Mouse (Mus musculus): ENCODE data around the gene Hectd4. TPM values are rescaled to one million over a fixed set of nuclear protein-coding genes. Genes with fewer than 3 reads are reported as not detected.
A peak's percentile ranks its signal among the peaks of the same experiment; 100 is the strongest.

The Hectd4 gene
- polyA plus RNA-seq, 1 experiment from 2014 or later = 2.0 TPM

DNA sequence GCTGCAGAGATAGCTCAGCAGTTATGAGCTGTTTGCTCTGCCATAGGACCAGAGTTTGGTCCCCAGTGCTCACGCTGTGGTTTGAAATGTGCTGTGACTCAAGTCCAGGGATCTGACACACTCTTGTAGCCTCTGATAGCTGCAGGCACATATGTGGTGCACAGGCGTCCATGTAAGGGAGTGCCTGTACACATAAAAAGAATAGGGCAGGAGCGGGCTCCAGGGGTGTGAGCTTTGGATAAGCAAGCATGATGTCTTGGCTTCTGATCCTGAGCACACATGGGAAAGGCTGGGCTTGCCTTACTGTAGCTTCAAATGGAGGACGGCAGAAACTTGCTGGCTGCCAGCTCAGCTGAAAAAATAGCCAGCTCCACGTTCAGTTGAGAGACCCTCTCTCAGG lies 175.6 kb downstream of the Hectd4 start:
- Histone ChIP-seq H3K9me3 (replicated peaks; ENCODE audit: low read length) (no peaks in the 10 kb centered on the region), H3K4me1 (replicated peaks; ENCODE audit: insufficient read depth, low read length) (0 out of 2 replicates have a peak, but pooled peaks cover 7% of the 10 kb centered on the region), H3K4me2 (ENCODE audit: low read length) (no peak overlapping the region), H3K4me3 (replicated peaks; ENCODE audit: low read depth, low read length) (no peak overlapping the region), H3K9ac (ENCODE audit: low read depth, low read length) (no peak overlapping the region), H3K27ac (no peak overlapping the region), H3K27me3 (ENCODE audit: insufficient read depth, low read length) (no peaks in the 10 kb centered on the region), H3K36me3 (ENCODE audit: insufficient read depth, low read length) (no peaks in the 10 kb centered on the region)
- no peak for DNase-seq (ENCODE audit: low spot score)
- WGBS = 74% methylated on average over 5 of the region's 5 CpGs
- no peak for TF ChIP-seq CTCF (IDR thresholded peaks at IDR 0.05; ENCODE audit: low read depth)
- no peak for ATAC-seq (replicated peaks; ENCODE audit: low FRiP score, low read depth)

DNA sequence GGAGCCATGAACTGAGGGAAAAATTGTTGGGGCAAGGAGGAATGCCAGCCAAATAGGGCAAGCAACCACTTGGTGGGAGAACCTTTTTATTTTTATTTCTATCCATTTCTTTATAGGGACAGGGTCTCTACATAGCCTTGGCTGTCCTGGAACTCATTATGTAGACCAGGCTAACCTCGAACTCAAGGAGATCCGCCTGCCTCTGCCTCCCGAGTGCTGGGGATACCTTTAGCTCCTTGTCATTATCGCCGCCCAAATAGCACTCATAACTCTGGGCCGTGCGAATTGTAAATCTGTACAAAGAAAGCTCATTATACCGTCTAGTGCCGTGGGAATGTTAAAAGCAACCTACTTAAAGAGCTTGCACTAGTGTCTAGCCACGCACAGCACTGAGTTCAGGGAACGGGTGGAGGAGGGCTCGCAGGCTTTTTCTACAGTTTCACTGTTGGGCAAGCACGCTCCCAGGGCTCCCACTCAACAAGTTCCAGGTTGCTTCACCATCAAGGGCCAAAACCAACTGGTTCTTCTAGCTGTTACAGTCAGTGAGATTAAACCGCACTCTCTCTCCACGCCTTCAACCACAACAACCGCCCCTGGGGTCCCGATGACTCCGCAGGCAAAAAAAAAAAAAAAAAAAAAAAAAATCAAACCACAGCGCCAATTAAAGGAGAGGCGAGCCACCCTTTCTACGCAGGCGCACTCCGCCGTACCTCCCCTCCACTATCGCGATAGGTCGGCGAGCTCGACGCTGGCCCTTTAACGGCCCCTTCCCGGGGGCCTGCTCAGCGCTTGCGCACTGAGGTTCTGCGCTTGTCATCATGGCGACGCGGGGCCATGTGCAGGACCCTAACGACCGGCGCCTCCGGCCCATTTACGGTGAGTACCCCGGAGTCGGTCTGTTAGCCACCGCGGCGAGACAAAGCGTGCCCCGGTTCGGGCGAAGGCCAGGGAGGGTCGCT lies 177.4 kb downstream of the Hectd4 start, which contains the start of gene Naa25:
Naa25 (plus strand) TSS at position 750 of the 959 bp plus-strand sequence.
- WGBS = 9% methylated on average over 53 of the region's 53 CpGs

DNA sequence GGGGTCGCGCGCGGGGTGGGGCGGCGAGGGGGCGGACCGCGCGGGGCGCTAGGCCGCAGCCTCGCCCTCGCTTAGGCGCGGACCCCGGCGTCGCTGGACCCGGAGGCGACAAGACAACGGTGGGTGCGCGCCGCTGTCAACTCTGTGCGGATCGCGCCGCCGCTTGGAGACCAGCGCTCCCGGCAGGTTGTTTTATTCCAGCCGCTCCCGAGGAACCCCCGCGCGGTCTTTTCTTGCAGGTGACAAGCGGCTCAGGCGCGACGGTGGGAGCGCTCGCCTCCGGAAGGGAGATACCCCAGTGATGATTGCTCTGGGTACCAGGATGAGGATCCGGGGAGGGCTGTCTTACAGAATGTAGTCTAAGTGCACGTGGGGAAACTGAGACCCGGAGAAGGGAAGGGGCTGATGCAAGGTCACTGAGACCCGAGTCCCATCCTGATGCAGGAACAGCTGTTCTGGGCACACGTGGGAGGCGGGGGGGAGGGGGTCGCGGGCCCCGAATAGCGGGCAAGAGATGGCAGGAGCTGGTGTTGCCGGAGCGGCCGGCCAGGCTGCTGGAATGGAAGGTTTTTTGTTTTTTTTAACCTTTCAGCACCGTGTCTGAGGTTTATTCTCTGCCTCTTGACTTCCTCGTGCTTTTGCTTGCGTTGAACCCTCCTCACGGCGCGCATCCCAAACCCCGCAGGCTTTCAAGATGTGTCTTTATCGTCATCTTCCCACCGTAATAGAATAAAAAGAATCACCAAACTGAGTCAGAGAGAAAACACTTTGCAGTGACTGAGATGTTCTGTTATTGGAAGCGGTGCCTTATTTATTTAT lies 178.3 kb downstream of the Hectd4 start:
- Histone ChIP-seq H3K36me3 (ENCODE audit: insufficient read depth, low read length) (no peaks in the 10 kb centered on the region), H3K27me3 (ENCODE audit: insufficient read depth, low read length) (no peaks in the 10 kb centered on the region), H3K27ac (peak overlapping the region; percentile 76), H3K4me3 (replicated peaks; ENCODE audit: low read depth, low read length) (peak overlapping the region; percentile 77), H3K9me3 (replicated peaks; ENCODE audit: low read length) (no peaks in the 10 kb centered on the region), H3K4me2 (ENCODE audit: low read length) (peak overlapping the region; percentile 99), H3K4me1 (replicated peaks; ENCODE audit: insufficient read depth, low read length) (0 out of 2 replicates have a peak, but pooled peaks cover 7% of the 10 kb centered on the region), H3K9ac (ENCODE audit: low read depth, low read length) (peak overlapping the region; percentile 89)
- ATAC-seq (replicated peaks; ENCODE audit: low FRiP score, low read depth) (peak; percentile 73), DNase-seq (ENCODE audit: low spot score) (peak; percentile 23)
- under 1% methylated on average over 67 of the region's 67 CpGs for WGBS
- TF ChIP-seq CTCF (IDR thresholded peaks at IDR 0.05; ENCODE audit: low read depth) = no peak

More for the DNA sequence above, 177.4 kb downstream of the Hectd4 start, which contains the start of gene Naa25:
- peak within 1 kb of the TSS; percentile 89 for H3K9ac ChIP-seq (ENCODE audit: low read depth, low read length)
- peak within 1 kb of the TSS; percentile 99 for H3K4me2 ChIP-seq (ENCODE audit: low read length)
- DNase-seq (ENCODE audit: low spot score) = peak; percentile 99
- H3K27me3 ChIP-seq (ENCODE audit: insufficient read depth, low read length) = no peaks in the 10 kb centered on the region
- H3K4me3 ChIP-seq (replicated peaks; ENCODE audit: low read depth, low read length) = peak within 1 kb of the TSS; percentile 77
- no peaks in the 10 kb centered on the region for H3K36me3 ChIP-seq (ENCODE audit: insufficient read depth, low read length)
- ATAC-seq (replicated peaks; ENCODE audit: low FRiP score, low read depth) = peak; percentile 93
- H3K4me1 ChIP-seq (replicated peaks; ENCODE audit: insufficient read depth, low read length) = 0 out of 2 replicates have a peak, but pooled peaks cover 7% of the 10 kb centered on the region
- peak within 1 kb of the TSS; percentile 90 for H3K27ac ChIP-seq
- no peaks in the 10 kb centered on the region for H3K9me3 ChIP-seq (replicated peaks; ENCODE audit: low read length)
- no peak for TF ChIP-seq CTCF (IDR thresholded peaks at IDR 0.05; ENCODE audit: low read depth)

GRCm38 (mm10) chr5:121398965-121399462 lies 179.0 kb downstream of the Hectd4 start:
- Histone ChIP-seq H3K4me2 (ENCODE audit: low read length) (peak overlapping the region; percentile 99), H3K27ac (no peak overlapping the region), H3K9me3 (replicated peaks; ENCODE audit: low read length) (no peaks in the 10 kb centered on the region), H3K4me3 (replicated peaks; ENCODE audit: low read depth, low read length) (peak overlapping the region; percentile 77), H3K27me3 (ENCODE audit: insufficient read depth, low read length) (no peaks in the 10 kb centered on the region), H3K9ac (ENCODE audit: low read depth, low read length) (peak overlapping the region; percentile 89), H3K4me1 (replicated peaks; ENCODE audit: insufficient read depth, low read length) (0 out of 2 replicates have a peak, but pooled peaks cover 7% of the 10 kb centered on the region), H3K36me3 (ENCODE audit: insufficient read depth, low read length) (no peaks in the 10 kb centered on the region)
- DNase-seq (ENCODE audit: low spot score) = no peak
- WGBS = 44% methylated on average over 9 of the region's 9 CpGs
- no peak for TF ChIP-seq CTCF (IDR thresholded peaks at IDR 0.05; ENCODE audit: low read depth)
- ATAC-seq (replicated peaks; ENCODE audit: low FRiP score, low read depth) = no peak

DNA sequence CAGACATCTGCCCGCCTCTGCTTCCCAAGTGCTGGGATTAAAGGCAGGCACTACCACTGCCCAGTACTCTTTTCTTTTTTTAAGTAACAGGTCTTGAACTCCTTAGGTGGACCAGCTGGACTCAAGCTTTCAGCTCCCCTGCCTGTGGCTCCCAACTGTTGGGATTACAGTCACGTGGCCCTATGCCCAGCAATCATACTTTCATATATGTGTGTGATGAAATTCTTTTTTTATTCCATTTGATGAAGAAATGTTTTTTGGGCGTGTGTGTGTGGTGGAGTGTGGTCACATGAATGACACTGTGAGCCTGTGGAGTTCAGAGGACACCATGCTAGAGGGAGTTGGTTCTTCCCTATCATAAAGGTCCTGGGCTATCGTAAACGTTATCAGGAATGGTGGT lies 179.5 kb downstream of the Hectd4 start:
- no peak for TF ChIP-seq CTCF (IDR thresholded peaks at IDR 0.05; ENCODE audit: low read depth)
- no peak overlapping the region for H3K27ac ChIP-seq
- H3K4me2 ChIP-seq (ENCODE audit: low read length) = 0 out of 2 replicates have a peak overlapping the region, but pooled peaks have one; percentile 99
- DNase-seq (ENCODE audit: low spot score) = no peak
- WGBS = 83% methylated on average over 5 of the region's 5 CpGs
- no peak for ATAC-seq (replicated peaks; ENCODE audit: low FRiP score, low read depth)
- H3K9ac ChIP-seq (ENCODE audit: low read depth, low read length) = no peak overlapping the region
- H3K4me1 ChIP-seq (replicated peaks; ENCODE audit: insufficient read depth, low read length) = 0 out of 2 replicates have a peak, but pooled peaks cover 7% of the 10 kb centered on the region
- H3K4me3 ChIP-seq (replicated peaks; ENCODE audit: low read depth, low read length) = no peak overlapping the region
- no peaks in the 10 kb centered on the region for H3K9me3 ChIP-seq (replicated peaks; ENCODE audit: low read length)
- no peaks in the 10 kb centered on the region for H3K36me3 ChIP-seq (ENCODE audit: insufficient read depth, low read length)
- H3K27me3 ChIP-seq (ENCODE audit: insufficient read depth, low read length) = no peaks in the 10 kb centered on the region
